Mouse (Mus musculus) mouse trophoblast stem cell (cell line): ENCODE data around the gene Fam19a5.

ENCODE experiments used
- in situ Hi-C, 2 experiments: fragments of 300-500 bp; cut with MseI, MboI; formaldehyde crosslinking; loops; 2 replicates in 1 of 2; 3 replicates in 1 of 2; pipeline ENCODE4 v1.15.1; 2025

Fam19a5 gene

DNA sequence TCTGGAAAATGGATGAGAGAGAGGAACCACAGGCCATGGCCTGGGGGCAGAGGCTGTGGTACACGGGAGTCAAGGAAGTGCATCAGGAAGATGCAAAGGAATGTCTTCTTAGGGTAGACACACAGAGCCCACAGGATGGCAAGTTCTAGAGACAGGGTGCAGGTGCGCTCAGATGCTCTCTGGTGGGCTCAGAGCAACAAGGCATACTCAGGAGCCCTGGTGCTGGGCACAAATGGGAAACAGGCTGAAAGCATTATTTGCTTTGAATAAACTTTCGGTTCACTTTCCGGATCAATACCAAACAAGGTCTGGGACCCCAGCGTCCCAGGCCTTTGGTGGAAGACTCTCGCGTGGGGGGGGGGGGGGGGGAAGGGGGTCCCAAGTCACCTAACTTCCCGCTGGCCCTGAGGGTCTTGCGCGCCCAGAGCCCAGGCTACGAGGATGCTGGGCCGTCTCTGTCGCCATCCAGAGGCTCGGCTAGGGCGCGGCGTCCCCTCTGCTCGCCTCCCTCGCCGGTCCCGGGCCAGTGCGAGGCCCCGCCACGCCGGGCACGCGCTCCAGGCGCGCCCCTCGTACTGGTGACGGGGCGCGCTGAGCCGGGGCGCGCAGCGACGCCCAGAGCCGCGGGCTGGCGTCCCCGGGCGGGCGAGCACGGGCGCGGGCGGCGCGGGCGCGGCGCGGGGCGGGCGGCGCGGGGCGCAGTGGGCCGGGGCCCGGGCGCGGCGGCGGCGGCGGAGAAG is at the start of gene Fam19a5:
Fam19a5 (plus strand) TSS at position 701 of the 740 bp plus-strand sequence.
- in situ Hi-C loops: no loop called here

DNA sequence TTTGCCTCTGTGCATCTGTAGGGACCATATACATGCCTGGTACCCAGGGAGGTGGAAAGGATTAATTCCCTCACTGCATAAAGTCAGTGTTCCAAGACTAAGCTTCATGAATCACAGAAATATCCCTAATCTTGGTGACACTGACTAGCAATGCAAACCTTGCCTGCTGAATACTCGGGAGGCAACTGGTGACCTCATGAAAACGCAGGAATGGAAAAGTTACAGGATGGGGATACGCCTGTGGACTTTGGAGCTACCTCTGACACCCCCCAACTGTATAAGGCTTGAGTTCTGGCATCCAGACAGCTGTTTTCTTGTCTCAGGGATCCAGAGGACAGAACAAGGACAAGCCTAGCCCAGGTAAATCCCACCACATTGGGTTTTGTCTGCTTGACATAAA is 42.4 kb upstream of the Fam19a5 start:
- in situ Hi-C loops: no loop called here

DNA sequence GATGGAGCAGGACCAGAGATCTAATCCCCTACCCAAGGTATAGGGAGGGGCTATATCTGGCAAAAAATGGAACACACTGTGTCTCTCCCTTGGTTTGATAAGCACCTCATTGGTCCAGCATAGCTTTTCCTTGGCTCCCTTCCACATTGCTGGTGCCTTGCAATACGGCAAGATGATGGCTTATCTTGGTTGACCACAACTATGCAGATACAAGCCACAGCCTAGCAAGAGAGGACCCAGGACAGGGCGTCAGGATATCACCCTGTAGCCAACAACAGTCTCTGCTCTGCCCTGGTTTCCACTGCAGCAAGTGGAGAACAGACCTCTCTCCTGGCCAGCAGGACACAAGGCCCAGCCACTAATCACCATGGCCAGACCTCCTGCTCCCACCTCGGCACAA is 36.8 kb upstream of the Fam19a5 start:
- in situ Hi-C loops: no loop called here

DNA sequence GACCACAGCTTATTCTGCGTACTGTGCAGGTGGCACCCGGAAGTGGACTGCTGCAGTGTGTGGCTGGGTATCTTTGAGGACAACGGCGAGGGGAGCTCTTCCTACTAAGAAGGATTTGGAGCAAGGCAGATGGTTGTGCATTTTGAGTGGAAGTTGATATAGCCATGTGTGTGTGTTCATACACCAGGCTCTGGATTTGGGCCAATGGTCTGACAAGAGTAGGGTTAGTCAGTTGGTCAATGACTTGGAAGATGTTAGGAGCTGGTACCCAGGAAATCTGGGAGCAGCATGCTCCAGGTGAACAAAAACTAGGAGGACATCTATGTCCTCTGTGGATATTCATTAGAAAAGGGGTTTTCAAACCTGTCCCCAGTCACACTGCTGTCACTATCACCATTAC is 33.2 kb upstream of the Fam19a5 start:
- in situ Hi-C loops: no loop called here

DNA sequence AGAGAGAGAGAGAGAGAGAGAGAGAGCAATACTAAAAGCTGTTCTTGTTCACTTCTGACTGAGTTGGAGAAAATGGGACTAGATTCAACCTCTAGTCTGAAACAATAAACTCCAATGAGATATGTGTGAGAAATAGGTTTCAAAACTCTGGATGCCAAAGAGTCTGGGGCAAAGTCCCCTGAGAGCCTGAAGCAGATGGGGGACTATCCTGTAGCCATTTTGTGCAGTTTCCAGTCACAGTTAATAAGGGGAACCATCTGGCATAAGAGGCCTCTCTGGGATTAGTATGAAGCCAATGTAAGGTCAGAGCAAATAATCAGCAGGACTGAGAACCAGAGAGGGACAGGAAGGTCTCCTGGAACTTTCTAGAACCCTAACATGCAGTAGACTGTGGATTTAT is 25.9 kb upstream of the Fam19a5 start:
- in situ Hi-C loops: no loop called here

GRCm38 (mm10) chr15:87529271-87529670 is 14.8 kb upstream of the Fam19a5 start:
- in situ Hi-C loops: no loop called here

DNA sequence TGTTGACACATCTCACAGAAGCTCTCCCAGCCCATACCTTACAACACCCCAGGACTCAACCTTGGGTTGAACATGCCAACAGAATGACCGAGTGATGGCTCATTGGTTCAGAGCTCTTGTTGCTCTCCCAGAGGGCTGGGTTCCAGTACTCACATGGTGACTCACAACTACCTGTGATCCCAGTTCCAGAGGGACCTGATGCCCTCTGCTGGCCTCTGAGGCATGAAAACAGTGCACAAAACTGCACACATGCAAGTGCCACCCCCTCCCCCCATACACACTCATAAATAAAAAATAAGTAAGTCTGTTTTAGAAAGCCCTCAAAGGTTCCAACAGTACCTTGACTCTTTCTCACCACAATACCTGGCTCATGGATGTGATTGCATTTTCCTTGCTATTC is 2.4 kb upstream of the Fam19a5 start:
- in situ Hi-C loops: no loop called here

DNA sequence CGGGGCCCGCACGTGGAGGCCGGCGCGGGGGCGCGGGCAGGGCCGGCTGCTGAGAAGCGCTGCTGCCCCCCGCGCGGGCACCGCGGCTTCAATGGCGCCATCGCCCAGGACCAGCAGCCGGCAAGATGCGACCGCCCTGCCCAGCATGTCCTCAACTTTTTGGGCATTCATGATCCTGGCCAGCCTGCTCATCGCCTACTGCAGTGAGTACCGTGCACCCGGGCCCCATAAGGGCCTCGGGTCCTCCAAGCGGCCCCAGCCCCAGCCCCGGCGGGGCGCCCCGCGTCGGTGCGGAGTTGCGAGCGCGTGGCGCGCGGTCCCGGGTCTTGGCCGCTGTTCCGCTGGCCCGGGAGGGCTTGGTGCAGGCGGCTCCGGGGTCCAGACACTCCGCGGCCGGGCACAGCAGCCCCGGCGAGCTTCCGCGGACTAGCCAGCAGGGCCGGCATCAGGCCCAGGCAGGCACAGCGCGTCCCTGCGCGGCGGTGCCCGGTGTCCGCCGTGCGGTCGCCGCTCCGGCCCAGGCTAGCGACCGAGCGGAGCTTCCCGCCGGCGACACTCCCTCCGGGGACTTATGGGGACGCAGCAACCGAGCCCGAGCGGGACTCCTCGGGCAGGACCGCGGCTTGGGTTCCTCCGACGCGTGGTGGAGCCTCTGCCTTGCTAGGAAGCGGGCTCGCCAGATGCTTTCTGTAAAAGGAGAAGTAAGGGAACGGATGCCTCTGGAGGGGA is 466 bp downstream of the Fam19a5 start:
- in situ Hi-C loops: no loop called here

- in situ Hi-C loops: no loop called here
Observed at GRCm38 (mm10) chr15:87545130-87545642, 1.1 kb downstream of the Fam19a5 start.

GRCm38 (mm10) chr15:87545731-87546360 is 1.7 kb downstream of the Fam19a5 start:
- in situ Hi-C loops: no loop called here

DNA sequence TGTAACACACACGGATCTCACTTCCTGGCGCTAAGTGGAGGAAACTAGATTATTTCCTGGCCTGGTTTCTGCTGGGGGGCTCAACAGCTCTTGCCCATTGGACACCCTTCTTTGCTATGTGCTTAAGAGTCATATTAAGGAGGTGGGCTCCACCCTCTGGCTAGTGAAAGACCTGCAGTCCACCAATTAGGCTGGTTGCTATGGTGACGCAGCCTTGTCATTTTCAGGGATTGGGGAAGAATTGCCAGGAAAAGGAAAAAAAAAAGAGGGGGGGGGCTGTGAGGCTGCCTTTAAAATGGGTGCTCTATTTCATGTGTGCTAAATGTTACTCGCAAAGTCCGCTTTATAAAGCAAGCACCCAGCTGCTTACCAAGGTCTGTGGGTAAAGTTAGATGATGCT is 2.9 kb downstream of the Fam19a5 start:
- in situ Hi-C loops: no loop called here

GRCm38 (mm10) chr15:87549724-87550123 is 5.6 kb downstream of the Fam19a5 start:
- in situ Hi-C loops: no loop called here

- in situ Hi-C loops: no loop called here
Observed at GRCm38 (mm10) chr15:87550756-87551155, 6.7 kb downstream of the Fam19a5 start.

DNA sequence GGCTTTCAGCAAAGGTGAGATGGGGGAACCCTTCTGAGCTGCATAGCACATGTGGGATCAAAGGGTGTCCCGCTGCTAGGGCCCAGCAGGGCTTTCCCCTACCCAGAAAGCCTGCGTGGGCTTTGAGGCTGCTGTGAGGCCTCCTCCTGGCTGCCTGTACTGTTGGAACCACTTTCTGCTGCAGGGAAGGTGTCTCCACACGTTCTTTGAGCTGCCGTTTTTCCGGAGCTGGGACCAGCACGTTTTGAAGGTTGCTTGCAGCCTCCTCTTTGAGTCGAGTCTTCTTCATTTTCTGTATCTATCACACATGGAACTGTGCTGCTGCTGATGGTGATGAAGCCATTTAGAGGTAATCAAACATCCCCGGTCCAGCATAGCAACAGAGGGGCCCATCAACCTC is 7.5 kb downstream of the Fam19a5 start:
- in situ Hi-C loops: no loop called here

DNA sequence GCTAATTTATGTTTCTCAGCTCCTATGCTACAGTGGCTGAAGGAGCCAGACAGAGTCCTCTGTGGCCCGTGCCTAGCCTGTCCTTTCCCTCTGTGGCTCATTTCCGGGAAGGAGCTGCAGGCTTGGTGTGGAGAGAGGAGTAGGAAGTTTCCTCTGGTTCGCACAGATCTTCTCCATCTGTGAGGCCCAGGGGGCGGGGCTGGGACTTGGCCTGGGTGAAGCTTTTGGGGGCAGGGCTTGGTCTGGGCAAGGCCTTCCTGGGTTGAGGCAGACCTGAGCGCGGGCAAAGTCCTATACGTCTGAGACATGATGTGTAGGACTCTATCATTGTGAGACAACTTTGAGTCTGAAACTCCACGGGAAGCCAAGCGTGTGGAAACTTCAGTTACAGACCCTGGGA is 11.7 kb downstream of the Fam19a5 start:
- in situ Hi-C loops: no loop called here

DNA sequence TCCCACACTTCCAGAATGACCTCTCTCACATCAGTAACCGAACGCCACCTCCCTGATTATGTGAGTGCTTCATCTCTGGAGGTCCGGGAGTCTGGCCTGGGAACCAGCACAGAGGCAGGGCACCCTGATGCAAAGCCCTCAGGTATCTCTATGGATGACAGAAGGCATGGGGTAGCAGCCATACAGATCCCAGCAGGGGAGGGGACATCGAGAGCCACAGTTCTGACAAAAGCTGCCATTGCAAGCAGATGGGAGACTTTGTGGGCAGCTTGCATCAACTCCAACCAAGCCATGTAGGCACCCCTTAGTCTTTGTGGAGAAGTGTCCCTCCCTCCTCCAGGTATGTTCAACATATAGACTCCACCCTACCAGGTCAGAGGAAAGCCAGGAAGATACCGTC is 20.2 kb downstream of the Fam19a5 start:
- in situ Hi-C loops: no loop called here

- in situ Hi-C loops: no loop called here
Observed at GRCm38 (mm10) chr15:87566040-87566929, 22.2 kb downstream of the Fam19a5 start.

GRCm38 (mm10) chr15:87570182-87570581 is 26.1 kb downstream of the Fam19a5 start:
- in situ Hi-C loops: no loop called here

DNA sequence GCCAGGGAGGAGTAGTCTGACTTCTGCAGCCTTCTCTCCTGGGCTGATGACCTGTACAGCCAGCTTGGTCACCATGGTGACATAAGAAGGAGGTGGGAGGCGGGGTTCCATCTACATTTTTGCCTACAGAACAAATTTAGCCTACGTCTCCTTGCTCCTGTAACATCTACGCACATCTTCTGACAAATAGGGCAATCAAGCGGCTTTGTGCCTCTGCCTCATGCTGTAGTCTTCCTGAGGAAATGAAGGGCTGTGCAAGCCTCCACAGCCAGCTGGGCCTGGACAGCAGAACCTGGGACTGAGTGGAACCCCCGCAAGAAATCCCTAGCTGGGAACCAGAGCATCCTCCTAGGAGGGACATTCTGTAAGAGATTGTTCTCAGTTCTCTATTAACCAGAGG is 35.8 kb downstream of the Fam19a5 start:
- in situ Hi-C loops: no loop called here

GRCm38 (mm10) chr15:87583921-87584621 is 40.0 kb downstream of the Fam19a5 start:
- in situ Hi-C loops: no loop called here

GRCm38 (mm10) chr15:87590975-87591374 is 46.9 kb downstream of the Fam19a5 start:
- in situ Hi-C loops: no loop called here
